Mouse (Mus musculus) liver, embryonic 14.5 days (tissue): ENCODE measurements at regions not wholly inside any gene's neighbourhood (a gene's known extent, or its start where the extent isn't known, plus 50 kb on each side); places are given as distances from the start of the nearest gene placed in this dataset.

Experiments
- CTCF ChIP-seq: IDR thresholded peaks from 2 replicates; pipeline ENCODE4 v1.5.1; 2016; ENCODE audit warnings: antibody characterized with exemption, low read depth, control low read depth
- EP300 ChIP-seq: IDR thresholded peaks from 2 replicates; pipeline ENCODE4 v1.6.1; 2016; ENCODE audit warnings: antibody characterized with exemption, low read depth

GRCm38 (mm10) chr5:64744041-64744440 lies 59.1 kb upstream of the Klf3 start:
- TF ChIP-seq CTCF = no peak
- no peak for TF ChIP-seq EP300
